Mouse (Mus musculus): ENCODE data around the gene Rngtt.

DNA sequence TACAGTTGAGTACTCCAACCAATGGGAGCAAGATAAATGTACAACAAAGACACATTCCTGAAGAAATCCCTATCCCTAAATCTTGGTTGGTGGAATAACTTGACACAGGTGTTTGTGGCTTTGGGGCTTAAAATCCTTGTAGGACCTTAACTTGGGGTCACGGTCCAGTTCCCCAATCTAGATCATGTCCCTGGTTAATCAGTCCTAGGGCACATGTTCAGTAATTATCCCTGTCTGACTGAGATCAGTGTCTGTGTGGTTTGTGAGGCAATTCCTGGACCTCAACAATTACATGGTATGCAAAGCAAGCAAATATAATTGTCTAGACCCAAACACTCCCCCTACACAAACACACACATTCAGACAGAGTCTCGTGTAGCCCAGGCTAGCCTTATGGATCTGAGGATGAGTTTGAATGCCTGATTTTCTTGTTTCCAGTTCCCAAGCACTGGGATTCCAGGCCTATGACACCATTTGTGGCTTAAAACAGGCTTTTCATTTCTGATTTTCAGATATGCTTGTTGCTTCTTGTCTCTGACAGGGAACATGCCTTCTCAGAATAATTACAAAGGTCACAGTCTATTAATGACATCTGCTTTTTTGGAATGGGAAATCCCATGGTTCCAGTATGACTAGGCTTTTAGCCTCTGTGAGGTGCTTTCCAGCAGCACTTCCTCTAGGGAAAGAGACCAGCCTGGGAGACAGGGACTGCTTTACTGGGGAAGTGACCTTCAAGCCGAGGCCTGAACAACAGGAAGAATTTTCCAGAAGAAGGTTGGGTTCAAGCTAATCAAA is 28.0 kb upstream of the Rngtt start:
- TF ChIP-seq GATA1 (IDR thresholded peaks at IDR 0.05; ENCODE audit: borderline replicate concordance, low read length) (no peak), FLI1 (IDR thresholded peaks at IDR 0.05; ENCODE audit: low read length) (no peak)
